Mouse (Mus musculus) cortical plate, adult 2 months (tissue): ENCODE measurements around the gene Pkhd1.

Experiments
- CTCF ChIP-seq: fragments of 200-500 bp; IDR thresholded peaks from 2 replicates; pipeline ENCODE4 v1.5.1; 2011; ENCODE audit warnings: mild to moderate bottlenecking, control low read depth, low read length; ENCODE audit not compliant: insufficient read depth; ENCODE audit errors: extremely low read depth
- POLR2A ChIP-seq: fragments of 200-500 bp; IDR thresholded peaks from 2 replicates; pipeline ENCODE4 v1.6.1; 2011; ENCODE audit warnings: mild to moderate bottlenecking, low read length, control low read depth; ENCODE audit not compliant: insufficient read depth; ENCODE audit errors: extremely low read depth

GRCm38 (mm10) chr1:20301631-20302030 lies 316.2 kb downstream of the Pkhd1 start:
- TF ChIP-seq POLR2A = no peak
- no peak for TF ChIP-seq CTCF
